Mouse (Mus musculus) CD4-positive, CD25-positive, alpha-beta regulatory T cell, adult 2 months (primary cell): ENCODE data around the gene Ebpl.
A peak's percentile ranks its signal among the peaks of the same experiment; 100 is the strongest.

Experiments
- DNase-seq: peaks from one replicate; pipeline ENCODE4 v3.0.0-alpha.2; 2012; ENCODE audit warnings: low read depth, low spot score

The Ebpl gene

GRCm38 (mm10) chr14:61327618-61328450 lies 32.4 kb downstream of the Ebpl start:
- peak; percentile 92 for DNase-seq

- peak; percentile 50 for DNase-seq
Measured at GRCm38 (mm10) chr14:61327007-61327406, 33.2 kb downstream of the Ebpl start.

GRCm38 (mm10) chr14:61322740-61323139 lies 37.5 kb downstream of the Ebpl start:
- no peak for DNase-seq

GRCm38 (mm10) chr14:61321200-61321599 lies 39.0 kb downstream of the Ebpl start:
- DNase-seq: no peak

DNA sequence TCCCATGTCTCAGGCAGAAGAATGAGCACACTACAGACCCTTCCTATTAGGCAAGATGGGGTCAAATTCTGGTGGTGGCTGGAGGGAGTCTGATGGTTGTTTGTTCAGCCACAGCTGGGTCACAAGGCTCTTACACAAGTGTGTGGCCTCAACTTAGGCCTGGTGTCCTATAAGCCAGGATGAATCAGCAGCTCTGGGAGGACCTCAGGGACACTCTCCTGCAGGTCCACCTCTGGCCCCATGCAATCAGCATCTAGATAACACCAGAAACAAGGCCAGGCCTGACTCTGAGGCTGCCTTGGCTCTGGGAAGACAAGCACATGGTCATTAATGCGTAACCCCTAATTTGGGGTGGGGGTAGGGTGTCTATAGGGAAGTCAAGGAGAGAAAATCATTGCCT lies 39.5 kb downstream of the Ebpl start:
- no peak for DNase-seq

GRCm38 (mm10) chr14:61316861-61317260 lies 43.4 kb downstream of the Ebpl start:
- peak; percentile 74 for DNase-seq

DNA sequence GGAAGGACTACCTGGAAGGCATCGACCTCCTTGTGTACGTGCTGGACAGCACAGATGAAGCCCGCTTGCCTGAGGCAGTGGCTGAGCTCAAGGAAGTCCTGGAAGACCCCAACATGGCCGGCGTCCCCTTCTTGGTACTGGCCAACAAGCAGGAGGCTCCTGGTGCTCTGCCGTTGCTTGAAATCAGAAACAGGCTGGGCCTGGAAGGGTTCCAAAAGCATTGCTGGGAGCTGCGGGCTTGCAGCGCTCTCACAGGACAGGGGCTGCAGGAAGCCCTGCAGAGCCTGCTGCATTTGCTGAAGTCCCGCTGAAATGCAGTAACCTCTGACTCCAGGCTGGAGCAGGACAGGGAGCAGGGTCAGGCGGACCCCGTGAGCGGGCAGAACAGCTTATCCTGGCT lies 49.3 kb downstream of the Ebpl start:
- no peak for DNase-seq

- DNase-seq: no peak
Measured at GRCm38 (mm10) chr14:61310036-61310772, 50.0 kb downstream of the Ebpl start.

- peak; percentile 36 for DNase-seq
Measured at GRCm38 (mm10) chr14:61309593-61309992, 50.6 kb downstream of the Ebpl start, which contains the start of gene Arl11. Arl11 (plus strand) TSS chr14:61309753.

DNA sequence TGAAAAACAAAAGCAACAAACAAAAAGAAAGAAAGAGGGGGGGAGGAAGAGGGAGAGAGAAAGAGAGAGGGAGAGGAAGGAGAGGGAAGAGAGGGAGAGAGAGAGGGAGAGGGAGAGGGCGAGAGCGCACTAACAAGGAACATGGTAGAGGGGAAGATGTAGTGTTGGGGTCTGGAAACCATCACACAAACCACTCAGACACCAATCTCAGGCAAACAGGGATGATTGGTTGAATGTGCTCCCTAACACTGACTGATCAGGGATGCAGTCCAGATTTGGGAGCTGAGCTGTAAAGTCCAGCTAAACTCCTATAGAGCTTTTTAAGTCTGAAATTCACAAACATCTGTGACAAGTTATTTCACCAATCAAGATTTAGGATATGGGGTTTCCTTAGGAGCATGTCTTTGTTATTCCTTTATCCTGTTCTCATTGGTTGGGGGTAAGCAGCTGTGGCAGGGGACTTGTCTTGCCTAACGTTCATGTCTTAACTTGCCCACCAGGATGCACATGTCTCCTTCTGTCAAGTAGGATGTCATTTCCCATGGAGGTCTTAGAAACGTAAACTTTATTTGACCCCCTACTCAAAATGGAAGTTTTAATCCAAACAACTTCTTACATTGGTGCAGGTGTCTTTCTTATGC lies 56.1 kb downstream of the Ebpl start:
- no peak for DNase-seq

DNA sequence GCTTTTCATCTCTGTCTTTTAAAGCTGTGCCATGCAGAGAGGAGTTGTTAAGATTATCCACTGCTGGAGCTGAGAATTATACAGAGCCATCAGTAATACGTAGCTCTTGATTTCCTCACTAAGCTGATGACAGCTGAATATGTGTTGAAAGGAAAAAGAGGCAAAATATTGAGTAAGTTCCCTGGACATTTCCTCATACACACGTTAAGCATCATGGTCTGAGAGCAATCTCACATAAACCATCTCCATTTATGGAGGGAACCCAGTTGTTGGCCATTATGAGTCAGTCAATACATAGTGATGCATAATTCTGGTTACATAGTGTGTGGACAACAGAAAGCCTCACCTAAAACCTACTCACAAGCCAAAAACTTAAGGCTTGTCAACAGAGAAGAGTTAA lies 57.8 kb downstream of the Ebpl start:
- no peak for DNase-seq

DNA sequence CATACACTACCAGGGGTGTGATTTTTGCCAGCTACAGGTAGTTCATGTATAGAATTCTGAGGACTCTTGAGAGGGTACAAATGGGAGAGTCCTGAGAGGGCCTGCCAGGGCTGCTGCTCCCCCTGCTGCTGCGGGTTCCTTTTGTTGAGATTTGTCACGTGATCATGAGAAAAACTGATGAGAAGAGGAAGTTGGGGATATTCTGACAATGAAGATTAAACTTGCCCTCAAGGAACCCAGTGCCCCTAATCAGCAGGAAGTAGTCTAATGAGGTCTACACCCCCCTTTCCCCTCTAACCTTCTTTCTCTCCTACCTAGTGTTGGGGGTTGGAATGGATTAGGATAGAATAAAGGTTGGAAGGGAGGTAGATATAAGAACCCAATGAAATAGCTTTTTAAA lies 58.9 kb downstream of the Ebpl start:
- no peak for DNase-seq

DNA sequence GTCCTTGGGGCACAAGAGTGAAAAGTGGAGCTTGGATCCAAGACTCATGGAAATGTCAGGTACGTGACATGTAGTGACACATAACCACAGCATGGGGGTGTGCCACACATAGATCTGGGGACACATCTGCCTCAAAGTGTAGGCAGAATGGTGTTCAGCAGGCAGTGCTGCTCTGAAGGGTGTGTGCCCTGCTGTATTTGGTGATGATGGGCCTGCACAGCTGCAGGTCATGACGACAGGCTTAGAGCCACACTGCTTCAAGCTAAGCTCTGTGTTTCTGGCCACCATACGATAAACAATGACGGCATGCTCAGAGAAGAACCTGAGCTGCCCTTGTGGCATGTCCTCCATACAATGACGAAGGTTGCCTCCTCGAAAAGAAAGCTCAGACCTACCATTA lies 60.4 kb downstream of the Ebpl start:
- DNase-seq: no peak

GRCm38 (mm10) chr14:61294738-61295079 lies 65.5 kb downstream of the Ebpl start:
- peak; percentile 58 for DNase-seq

DNA sequence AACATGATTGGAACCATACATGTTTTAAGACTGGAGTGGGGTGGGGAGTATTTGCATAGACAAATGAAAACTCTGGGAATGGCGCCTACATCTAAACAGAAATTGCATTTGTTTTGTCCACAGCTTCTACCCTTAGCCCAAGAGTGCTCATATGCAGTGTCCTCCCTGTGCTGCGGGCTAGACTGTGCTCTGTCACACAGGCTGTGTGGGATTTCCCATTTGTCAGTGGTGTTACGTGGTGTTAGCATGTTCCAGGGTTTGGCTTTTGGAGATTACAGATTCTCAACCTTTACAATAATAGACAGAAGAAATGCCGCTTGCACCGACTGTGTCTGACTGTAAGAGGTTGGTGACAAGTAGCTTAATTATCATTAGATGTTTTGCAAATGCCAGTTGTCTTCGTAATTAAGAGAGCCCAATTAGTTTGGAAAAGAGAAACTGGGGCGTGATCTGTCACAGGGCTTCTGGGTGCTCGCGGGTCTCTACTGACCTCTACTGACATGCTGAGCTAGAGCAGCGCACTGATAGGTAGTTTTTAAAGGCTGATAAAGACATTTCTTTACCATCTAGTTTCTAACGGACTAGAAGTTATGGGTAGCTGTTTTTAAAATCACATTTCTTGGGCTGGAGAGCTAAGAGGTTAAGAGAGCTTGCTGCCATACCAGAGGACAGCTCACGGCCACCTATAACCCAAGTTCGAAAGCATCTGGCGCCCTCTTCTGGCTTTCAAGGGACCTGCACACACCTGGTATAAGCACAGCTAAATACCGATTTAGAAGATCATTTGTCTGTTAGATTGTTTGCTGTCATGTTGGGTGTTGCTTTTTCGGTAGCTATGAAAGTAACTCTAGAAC lies 66.1 kb downstream of the Ebpl start:
- DNase-seq: peak; percentile 77

GRCm38 (mm10) chr14:61290664-61291063 lies 69.6 kb downstream of the Ebpl start:
- no peak for DNase-seq

DNA sequence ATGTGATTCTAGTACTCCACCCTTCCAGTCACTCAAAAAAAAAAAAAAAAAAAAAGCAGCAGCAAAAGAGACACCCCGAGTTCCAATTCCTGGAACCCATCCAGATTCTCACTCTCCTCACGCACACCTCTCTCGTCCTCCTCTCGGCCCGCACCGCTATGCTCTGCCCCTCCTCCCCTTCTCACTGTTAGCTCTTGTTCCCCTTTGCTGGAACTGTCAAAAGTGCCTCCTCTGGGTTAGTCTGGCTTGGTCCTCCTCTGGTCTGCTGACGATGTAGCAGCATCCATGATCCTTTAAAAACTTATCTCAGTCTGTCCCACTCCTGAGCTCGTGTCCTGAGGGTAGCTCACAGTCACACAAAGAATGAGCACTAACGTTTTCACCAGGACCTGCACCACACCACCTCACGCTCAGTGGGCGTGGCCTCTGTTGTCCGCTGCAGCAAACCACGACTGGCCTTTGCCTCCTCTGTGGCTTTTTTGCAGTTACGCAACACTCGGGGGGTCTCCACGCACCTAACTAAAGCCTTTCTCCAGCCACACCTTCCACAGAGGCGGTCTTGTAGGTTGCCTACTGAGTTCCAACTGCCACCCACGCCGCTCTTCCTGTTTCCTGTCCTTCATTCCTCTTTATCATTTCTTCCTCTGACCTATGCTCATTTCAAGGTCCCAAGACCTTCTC lies 71.5 kb downstream of the Ebpl start:
- DNase-seq: no peak
